Mouse (Mus musculus) lung, postnatal 14 days (tissue): ENCODE data around the gene Snx18.

ENCODE experiments used
- DNase-seq: peaks from one replicate; pipeline ENCODE4 v3.0.0; 2021

The Snx18 gene

DNA sequence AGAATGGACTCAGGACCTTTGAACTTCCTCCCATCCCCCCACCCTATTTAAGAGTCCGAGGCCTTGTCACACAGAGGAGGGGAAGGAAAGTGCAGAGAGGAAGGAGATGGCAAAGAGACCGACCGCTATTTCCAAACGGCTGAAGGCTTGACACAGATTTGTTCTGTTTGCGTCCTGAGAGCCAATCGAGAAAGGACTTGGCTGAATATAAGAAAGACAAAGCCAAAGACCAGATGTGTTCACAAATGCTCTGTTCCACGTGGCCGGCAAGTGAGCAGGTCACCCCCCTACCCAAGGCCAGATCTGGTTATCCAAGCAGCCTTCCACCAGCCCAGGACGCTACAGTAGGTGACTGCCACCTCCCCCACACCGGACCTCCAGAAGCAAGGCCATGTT, 2.8 kb downstream of the Snx18 start:
- DNase-seq = no peak

GRCm38 (mm10) chr13:113614635-113615545, 3.5 kb downstream of the Snx18 start:
- peak; percentile 86 for DNase-seq

DNA sequence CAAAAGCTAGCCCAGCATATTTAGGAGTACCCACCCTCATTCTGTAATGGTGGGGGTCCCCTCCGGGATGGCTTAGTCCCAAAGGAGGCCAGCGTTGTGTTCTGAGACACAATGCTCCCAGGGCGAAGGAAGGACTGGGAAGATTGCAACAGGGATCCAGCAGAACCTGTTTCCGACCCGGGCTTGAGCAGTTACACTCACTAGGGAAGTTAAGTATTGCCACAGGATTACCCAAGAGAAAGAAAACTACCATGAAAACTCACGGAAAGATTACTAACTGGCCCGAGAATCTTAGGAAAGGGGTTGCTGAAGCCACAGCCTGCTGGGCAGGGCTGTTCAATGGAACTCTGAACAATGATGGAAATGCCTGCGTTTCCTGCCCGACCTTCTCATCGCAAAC, 4.5 kb downstream of the Snx18 start:
- DNase-seq = no peak

GRCm38 (mm10) chr13:113613341-113613740, 5.0 kb downstream of the Snx18 start:
- DNase-seq = no peak

GRCm38 (mm10) chr13:113612141-113612950, 6.0 kb downstream of the Snx18 start:
- no peak for DNase-seq

DNA sequence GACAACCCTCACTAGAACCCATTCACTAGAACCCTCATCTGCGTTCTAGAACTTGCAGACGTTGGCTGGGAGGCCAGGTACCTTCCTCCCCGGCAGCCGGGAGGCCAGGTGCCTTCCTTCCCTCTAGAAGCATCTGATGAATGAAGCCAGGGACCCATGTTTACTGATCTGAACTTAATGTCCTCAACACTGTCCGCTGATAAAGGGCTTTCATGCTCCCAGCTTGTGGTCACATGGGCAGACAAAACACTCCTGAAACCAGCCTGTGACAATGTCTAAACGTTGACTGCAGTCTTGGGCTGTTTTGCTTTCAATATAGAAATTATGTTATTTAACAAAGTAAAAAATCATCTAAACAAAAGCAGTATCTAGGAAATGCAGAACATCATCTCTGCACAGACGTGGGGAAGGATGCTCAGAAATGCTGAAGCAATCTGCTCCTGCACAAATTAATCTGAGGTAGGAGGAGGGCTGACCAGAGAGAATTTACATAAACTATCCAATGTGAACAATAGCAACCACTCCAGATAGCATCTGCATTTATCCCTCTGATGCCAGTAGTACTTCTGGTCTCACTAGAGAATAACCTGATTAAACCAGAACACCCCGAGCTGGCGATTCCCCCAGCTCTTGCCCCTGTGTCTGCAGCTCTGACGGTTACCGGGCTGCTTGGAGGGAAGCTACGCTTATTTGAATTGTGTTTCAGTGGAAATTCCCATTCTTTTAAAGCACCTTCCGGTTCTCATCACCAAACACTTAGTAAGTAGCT, 7.4 kb downstream of the Snx18 start:
- DNase-seq = no peak

DNA sequence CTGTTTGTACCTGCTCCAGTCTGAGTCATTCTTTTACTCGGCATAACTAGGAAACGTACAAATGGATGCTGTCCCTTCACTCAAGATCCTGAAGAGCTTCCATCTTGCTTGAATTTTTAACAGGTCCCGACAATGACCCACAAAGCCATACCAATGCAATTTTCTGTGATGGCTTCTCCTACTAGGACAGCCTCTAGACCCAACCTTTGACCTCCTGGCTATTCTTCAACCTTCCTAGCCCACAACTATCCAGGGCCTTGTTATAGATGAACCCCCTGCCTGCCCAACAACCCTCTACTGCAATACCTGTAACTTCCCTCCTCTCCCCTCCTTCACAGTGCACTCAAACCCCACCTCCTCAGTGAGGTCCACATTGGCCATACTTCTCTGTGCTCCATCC, 8.9 kb downstream of the Snx18 start:
- DNase-seq = no peak

GRCm38 (mm10) chr13:113607821-113608220, 10.5 kb downstream of the Snx18 start:
- no peak for DNase-seq

DNA sequence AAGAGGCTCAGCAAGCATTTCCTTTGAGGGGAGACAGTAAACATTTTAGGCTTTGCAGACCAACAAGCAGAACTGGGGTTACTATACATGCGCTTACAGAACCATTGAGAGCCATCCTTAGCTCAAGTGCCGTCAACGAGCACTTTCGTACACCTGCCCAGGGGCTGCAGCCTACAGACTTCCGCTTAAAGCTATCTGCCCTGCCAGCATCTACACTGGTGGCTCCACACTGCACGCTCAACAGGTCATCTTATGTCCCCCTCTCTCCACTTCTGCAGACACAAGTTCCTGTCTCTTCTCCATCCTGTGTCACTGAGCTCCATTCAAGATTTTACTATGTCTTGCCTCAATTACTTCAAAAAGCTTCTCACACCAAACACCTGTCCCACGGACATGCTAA, 11.0 kb downstream of the Snx18 start:
- no peak for DNase-seq

DNA sequence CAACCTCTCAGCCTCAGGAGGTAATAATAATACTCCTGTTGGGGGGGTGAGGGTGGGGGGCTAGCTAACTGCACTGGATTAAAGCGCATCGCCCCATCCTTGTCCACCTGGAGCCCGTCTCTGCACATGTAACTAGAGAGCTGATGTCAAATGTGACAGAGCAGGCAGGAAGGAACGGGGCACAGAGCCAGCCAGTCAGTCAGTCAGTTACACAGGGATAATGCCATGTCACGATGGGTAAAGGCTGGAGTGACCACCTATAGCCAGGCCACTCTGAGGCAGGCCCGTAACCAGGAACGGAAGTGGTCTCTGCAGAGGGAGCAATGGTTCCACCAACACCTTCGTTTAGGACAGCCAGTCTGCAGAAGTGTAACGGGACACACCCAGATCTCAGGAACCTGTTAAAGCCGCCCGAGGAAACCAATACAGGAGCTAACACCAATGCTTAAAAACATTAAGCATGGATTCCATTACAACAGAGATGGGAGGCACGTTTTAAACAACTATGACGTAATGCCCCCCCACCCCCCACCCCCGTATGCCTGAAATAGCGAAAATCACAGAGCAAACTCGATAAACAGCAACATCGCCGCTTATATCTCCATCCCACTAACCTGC, 11.5 kb downstream of the Snx18 start:
- DNase-seq = no peak

DNA sequence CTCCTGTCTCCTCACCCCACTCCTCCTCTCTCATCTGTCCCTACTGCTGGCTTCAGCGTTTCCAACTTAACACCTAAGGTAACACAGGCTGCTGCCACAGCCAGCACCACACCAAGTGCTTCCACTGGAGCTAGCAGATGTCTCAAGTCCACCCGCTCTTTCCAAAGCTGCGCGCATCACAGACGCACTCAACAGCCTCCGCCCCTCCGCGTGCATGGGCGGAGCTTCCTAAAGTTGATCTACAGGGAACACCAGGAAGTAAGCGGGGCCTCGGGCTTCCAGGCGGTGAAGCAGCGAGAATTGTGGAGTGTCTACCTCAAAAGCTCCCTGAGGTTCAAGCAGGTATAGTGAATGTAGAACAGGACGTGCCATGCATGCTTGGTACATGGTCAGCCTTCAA, 12.2 kb downstream of the Snx18 start:
- no peak for DNase-seq

- no peak for DNase-seq
These were observed 12.7 kb downstream of the Snx18 start for GRCm38 (mm10) chr13:113605693-113606092.

DNA sequence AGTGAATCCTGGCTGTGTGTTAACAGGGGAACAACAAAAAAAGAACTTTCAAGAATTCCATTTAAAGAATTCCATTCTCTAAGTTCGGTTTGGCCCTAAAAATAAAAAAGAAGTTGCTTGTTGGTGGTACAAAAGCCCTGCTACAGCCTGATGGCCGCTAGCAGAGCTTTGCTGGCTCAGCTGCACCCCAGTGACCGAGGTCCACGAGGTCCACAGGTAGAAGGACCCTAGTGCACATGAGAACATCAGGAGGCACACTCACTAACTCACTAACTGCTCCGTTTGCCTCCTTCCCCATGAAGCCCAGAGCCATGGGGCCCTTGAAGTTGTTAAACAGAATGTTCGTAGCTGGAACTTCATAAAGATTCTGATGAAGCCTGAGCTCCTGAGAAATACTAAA, 14.0 kb downstream of the Snx18 start:
- no peak for DNase-seq

- DNase-seq = no peak
These were observed 15.5 kb downstream of the Snx18 start for GRCm38 (mm10) chr13:113602882-113603342.

- DNase-seq = no peak
These were observed 16.3 kb downstream of the Snx18 start for GRCm38 (mm10) chr13:113601831-113602604.

- DNase-seq = no peak
These were observed 17.6 kb downstream of the Snx18 start for GRCm38 (mm10) chr13:113600531-113601463.

- no peak for DNase-seq
These were observed 18.4 kb downstream of the Snx18 start for GRCm38 (mm10) chr13:113599701-113600530.

- DNase-seq = no peak
These were observed 20.7 kb downstream of the Snx18 start for GRCm38 (mm10) chr13:113597616-113598015.

- DNase-seq = no peak
These were observed 21.4 kb downstream of the Snx18 start for GRCm38 (mm10) chr13:113596821-113597541.
